Mouse (Mus musculus): ENCODE measurements around the gene Arfgef3. TPM values are rescaled to one million over a fixed set of nuclear protein-coding genes. Genes with fewer than 3 reads are reported as not detected.
A peak's percentile ranks its signal among the peaks of the same experiment; 100 is the strongest.

Arfgef3 gene
- polyA plus RNA-seq, 1 experiment from 2014 or later, result 1.2 TPM

GRCm38 (mm10) chr10:18708641-18709040, 35.1 kb downstream of the Arfgef3 start:
- no peaks in the 10 kb centered on the region for H3K9me3 ChIP-seq (ENCODE audit: low read depth, low read length)
- ATAC-seq (ENCODE audit: insufficient read depth), result no peak

GRCm38 (mm10) chr10:18704393-18705120, 39.2 kb downstream of the Arfgef3 start:
- H3K4me1 ChIP-seq (ENCODE audit: insufficient read depth), result no peaks in the 10 kb centered on the region
- DNase-seq, result no peak
- H3K27me3 ChIP-seq (ENCODE audit: insufficient read depth, low read length), result no peaks in the 10 kb centered on the region
- 56% methylated on average over 4 of the region's 4 CpGs for WGBS
- H3K4me2 ChIP-seq, result no peak overlapping the region
- H3K27ac ChIP-seq (ENCODE audit: low read depth), result no peak overlapping the region
- H3K9ac ChIP-seq, result no peak overlapping the region
- H3K36me3 ChIP-seq (ENCODE audit: insufficient read depth), result no peaks in the 10 kb centered on the region
- no peak for ATAC-seq (ENCODE audit: insufficient read depth)
- H3K9me3 ChIP-seq (ENCODE audit: low read depth, low read length), result no peaks in the 10 kb centered on the region
- no peak overlapping the region for H3K4me3 ChIP-seq (ENCODE audit: low read depth, low read length)
- no peak for TF ChIP-seq CTCF (IDR thresholded peaks at IDR 0.05; ENCODE audit: low read depth)

More at GRCm38 (mm10) chr10:18708641-18709040, 35.1 kb downstream of the Arfgef3 start:
- no peak for DNase-seq
- no peak overlapping the region for H3K4me3 ChIP-seq (ENCODE audit: low read depth, low read length)
- WGBS, result 50% methylated on average over 1 of the region's 1 CpGs
- H3K27me3 ChIP-seq (ENCODE audit: insufficient read depth, low read length), result no peaks in the 10 kb centered on the region
- no peak overlapping the region for H3K4me2 ChIP-seq
- no peaks in the 10 kb centered on the region for H3K36me3 ChIP-seq (ENCODE audit: insufficient read depth)
- no peaks in the 10 kb centered on the region for H3K4me1 ChIP-seq (ENCODE audit: insufficient read depth)
- TF ChIP-seq CTCF (IDR thresholded peaks at IDR 0.05; ENCODE audit: low read depth), result no peak
- H3K9ac ChIP-seq, result no peak overlapping the region
- no peak overlapping the region for H3K27ac ChIP-seq (ENCODE audit: low read depth)

GRCm38 (mm10) chr10:18701517-18701916, 42.2 kb downstream of the Arfgef3 start:
- H3K9me3 ChIP-seq (ENCODE audit: low read depth, low read length), result no peaks in the 10 kb centered on the region
- no peaks in the 10 kb centered on the region for H3K27me3 ChIP-seq (ENCODE audit: insufficient read depth, low read length)
- TF ChIP-seq CTCF (IDR thresholded peaks at IDR 0.05; ENCODE audit: low read depth), result no peak
- H3K36me3 ChIP-seq (ENCODE audit: insufficient read depth), result no peaks in the 10 kb centered on the region
- ATAC-seq (ENCODE audit: insufficient read depth) (no peak), DNase-seq (no peak)
- no peaks in the 10 kb centered on the region for H3K4me1 ChIP-seq (ENCODE audit: insufficient read depth)
- H3K27ac ChIP-seq (ENCODE audit: low read depth), result no peak overlapping the region
- no peak overlapping the region for H3K4me2 ChIP-seq
- no peak overlapping the region for H3K9ac ChIP-seq
- no peak overlapping the region for H3K4me3 ChIP-seq (ENCODE audit: low read depth, low read length)

GRCm38 (mm10) chr10:18700117-18700516, 43.6 kb downstream of the Arfgef3 start:
- H3K27ac ChIP-seq (ENCODE audit: low read depth), result no peak overlapping the region
- no peaks in the 10 kb centered on the region for H3K4me1 ChIP-seq (ENCODE audit: insufficient read depth)
- H3K4me3 ChIP-seq (ENCODE audit: low read depth, low read length), result no peak overlapping the region
- TF ChIP-seq CTCF (IDR thresholded peaks at IDR 0.05; ENCODE audit: low read depth), result no peak
- H3K27me3 ChIP-seq (ENCODE audit: insufficient read depth, low read length), result no peaks in the 10 kb centered on the region
- H3K9ac ChIP-seq, result no peak overlapping the region
- DNase-seq (no peak), ATAC-seq (ENCODE audit: insufficient read depth) (no peak)
- H3K36me3 ChIP-seq (ENCODE audit: insufficient read depth), result no peaks in the 10 kb centered on the region
- H3K9me3 ChIP-seq (ENCODE audit: low read depth, low read length), result no peaks in the 10 kb centered on the region
- no peak overlapping the region for H3K4me2 ChIP-seq
- WGBS, result 63% methylated on average over 2 of the region's 2 CpGs

GRCm38 (mm10) chr10:18699151-18699550, 44.6 kb downstream of the Arfgef3 start:
- ATAC-seq (ENCODE audit: insufficient read depth) (no peak), DNase-seq (no peak)
- Histone ChIP-seq H3K27ac (ENCODE audit: low read depth) (no peak overlapping the region), H3K4me2 (no peak overlapping the region), H3K27me3 (ENCODE audit: insufficient read depth, low read length) (no peaks in the 10 kb centered on the region), H3K9me3 (ENCODE audit: low read depth, low read length) (no peaks in the 10 kb centered on the region), H3K9ac (no peak overlapping the region), H3K36me3 (ENCODE audit: insufficient read depth) (no peaks in the 10 kb centered on the region), H3K4me3 (ENCODE audit: low read depth, low read length) (no peak overlapping the region), H3K4me1 (ENCODE audit: insufficient read depth) (no peaks in the 10 kb centered on the region)
- TF ChIP-seq CTCF (IDR thresholded peaks at IDR 0.05; ENCODE audit: low read depth), result no peak
- 89% methylated on average over 2 of the region's 2 CpGs for WGBS

- H3K9ac ChIP-seq, result no peak overlapping the region
- H3K4me1 ChIP-seq (ENCODE audit: insufficient read depth), result no peaks in the 10 kb centered on the region
- H3K4me3 ChIP-seq (ENCODE audit: low read depth, low read length), result no peak overlapping the region
- no peak for TF ChIP-seq CTCF (IDR thresholded peaks at IDR 0.05; ENCODE audit: low read depth)
- H3K9me3 ChIP-seq (ENCODE audit: low read depth, low read length), result no peaks in the 10 kb centered on the region
- H3K4me2 ChIP-seq, result no peak overlapping the region
- no peak for DNase-seq
- ATAC-seq (ENCODE audit: insufficient read depth), result no peak
- no peak overlapping the region for H3K27ac ChIP-seq (ENCODE audit: low read depth)
- H3K36me3 ChIP-seq (ENCODE audit: insufficient read depth), result no peaks in the 10 kb centered on the region
- 28% methylated on average over 6 of the region's 6 CpGs for WGBS
- H3K27me3 ChIP-seq (ENCODE audit: insufficient read depth, low read length), result no peaks in the 10 kb centered on the region
Measured at GRCm38 (mm10) chr10:18696461-18696860, 47.3 kb downstream of the Arfgef3 start.

- DNase-seq (peak; percentile 67), ATAC-seq (ENCODE audit: insufficient read depth) (no peak)
- H3K4me3 ChIP-seq (ENCODE audit: low read depth, low read length), result no peak overlapping the region
Measured at GRCm38 (mm10) chr10:18688234-18688633, 55.5 kb downstream of the Arfgef3 start.

More at GRCm38 (mm10) chr10:18688234-18688633, 55.5 kb downstream of the Arfgef3 start:
- Histone ChIP-seq H3K27me3 (ENCODE audit: insufficient read depth, low read length) (no peaks in the 10 kb centered on the region), H3K9me3 (ENCODE audit: low read depth, low read length) (no peaks in the 10 kb centered on the region), H3K36me3 (ENCODE audit: insufficient read depth) (no peaks in the 10 kb centered on the region), H3K4me1 (ENCODE audit: insufficient read depth) (no peaks in the 10 kb centered on the region), H3K9ac (no peak overlapping the region), H3K27ac (ENCODE audit: low read depth) (no peak overlapping the region), H3K4me2 (no peak overlapping the region)
- TF ChIP-seq CTCF (IDR thresholded peaks at IDR 0.05; ENCODE audit: low read depth), result no peak
- 43% methylated on average over 2 of the region's 2 CpGs for WGBS

Data from lung, embryonic 14.5 days (tissue).